11 mouse cellular contexts compared by ENCODE assay signal in the genomic region with DNA sequence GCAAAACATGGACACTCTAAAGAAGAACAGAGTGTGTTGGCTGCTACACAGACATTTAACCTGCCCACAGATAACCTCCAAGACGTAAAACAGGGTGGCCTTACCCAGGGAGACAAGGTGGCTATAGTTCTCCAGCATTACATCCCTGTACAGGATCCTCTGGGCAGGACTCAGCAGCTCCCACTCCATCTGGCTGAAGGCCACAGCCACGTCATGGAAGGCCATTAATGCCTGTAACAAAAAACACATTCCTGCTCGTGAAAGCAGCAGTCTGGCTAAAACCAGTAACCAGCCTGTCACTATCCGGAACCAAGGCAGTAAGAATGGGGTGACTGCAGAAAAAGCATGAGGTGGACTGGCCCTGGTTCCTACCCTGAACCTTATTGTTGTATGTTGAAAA. TPM values are rescaled to one million over a fixed set of nuclear protein-coding genes. Genes with fewer than 3 reads are reported as not detected.
A peak's percentile ranks its signal among the peaks of the same experiment; 100 is the strongest.
DNase-seq lines count a peak whose midpoint lies in the region; ATAC-seq lines count a peak whose summit lies in the region.
"Had no signal": no experiment of that assay in that cellular context is flagged by ENCODE, and none has a peak within 500 bp of the region (broad histone marks: within the 10 kb centered on the region; RNA-seq: fewer than 3 reads in every experiment).

No protein-coding gene starts in this region.

- H3K27ac ChIP-seq in embryonic facial prominence, embryonic 13.5 days: 0 out of 2 replicates have a peak overlapping the region, but pooled peaks have one; percentile 19
- no peak overlapping the region for H3K27ac ChIP-seq in embryonic facial prominence, embryonic 10.5 days (replicated peaks)
- 0 out of 2 replicates have a peak overlapping the region, but pooled peaks have one; percentile 63 for H3K27ac ChIP-seq in midbrain, embryonic 14.5 days (replicated peaks; ENCODE audit: low read depth, low read length)
- no peak overlapping the region for H3K27ac ChIP-seq in midbrain, embryonic 11.5 days (ENCODE audit: low read depth, low read length)
- H3K27ac ChIP-seq in neural tube, embryonic 15.5 days (replicated peaks): 0 out of 2 replicates have a peak overlapping the region, but pooled peaks have one; percentile 60
- H3K27ac ChIP-seq: macrophage had no signal

- DNase-seq in embryonic facial prominence, embryonic 10.5 days (ENCODE audit: low spot score): no peak
- DNase-seq in midbrain, embryonic 14.5 days: peak; percentile 29
- no peak for DNase-seq in midbrain, embryonic 11.5 days (ENCODE audit: low spot score, missing footprints)
- DNase-seq in kidney, postnatal 25 days: peak; percentile 80 to 87
- no peak for DNase-seq in thymus, postnatal 36 days
- DNase-seq in c-Kit-positive CD71-positive TER-119-positive erythroid progenitor cells, embryonic 14.5 days (ENCODE audit: low spot score): no peak
- DNase-seq: B cell, adult 2 months; gastrocnemius, postnatal 25 days had no signal

- peaks cover 48% of the 10 kb centered on the region for H3K36me3 ChIP-seq in embryonic facial prominence, embryonic 13.5 days
- peaks cover 48% of the 10 kb centered on the region for H3K36me3 ChIP-seq in embryonic facial prominence, embryonic 10.5 days (replicated peaks)
- H3K36me3 ChIP-seq in midbrain, embryonic 14.5 days (ENCODE audit: control insufficient read depth, insufficient read depth, low read length): peaks cover 34% of the 10 kb centered on the region
- H3K36me3 ChIP-seq in midbrain, embryonic 11.5 days (ENCODE audit: control insufficient read depth, insufficient read depth, low read length): peaks cover 2% of the 10 kb centered on the region
- peaks cover 22% of the 10 kb centered on the region for H3K36me3 ChIP-seq in neural tube, embryonic 15.5 days

- no peak overlapping the region for H3K4me3 ChIP-seq in embryonic facial prominence, embryonic 13.5 days
- H3K4me3 ChIP-seq in embryonic facial prominence, embryonic 10.5 days: no peak overlapping the region
- H3K4me3 ChIP-seq in midbrain, embryonic 14.5 days (replicated peaks; ENCODE audit: low read depth, low read length): no peak overlapping the region
- no peak overlapping the region for H3K4me3 ChIP-seq in midbrain, embryonic 11.5 days (ENCODE audit: low read depth, low read length)
- H3K4me3 ChIP-seq in neural tube, embryonic 15.5 days (replicated peaks): no peak overlapping the region

- H3K4me1 ChIP-seq in embryonic facial prominence, embryonic 13.5 days: peaks cover 7% of the 10 kb centered on the region; the same call in 1 of the 2 replicates
- H3K4me1 ChIP-seq in embryonic facial prominence, embryonic 10.5 days: peaks cover 7% of the 10 kb centered on the region
- peaks cover 3% of the 10 kb centered on the region for H3K4me1 ChIP-seq in midbrain, embryonic 14.5 days (ENCODE audit: control insufficient read depth, insufficient read depth, low read length)
- peaks cover 5% of the 10 kb centered on the region for H3K4me1 ChIP-seq in midbrain, embryonic 11.5 days (ENCODE audit: control insufficient read depth, insufficient read depth, low read length)
- peaks cover 16% of the 10 kb centered on the region for H3K4me1 ChIP-seq in neural tube, embryonic 15.5 days

- no peaks in the 10 kb centered on the region for H3K27me3 ChIP-seq in embryonic facial prominence, embryonic 13.5 days
- no peaks in the 10 kb centered on the region for H3K27me3 ChIP-seq in embryonic facial prominence, embryonic 10.5 days (replicated peaks; ENCODE audit: low read depth, poor library complexity, severe bottlenecking)
- H3K27me3 ChIP-seq in midbrain, embryonic 14.5 days (ENCODE audit: control insufficient read depth, insufficient read depth, low read length): no peaks in the 10 kb centered on the region
- H3K27me3 ChIP-seq in midbrain, embryonic 11.5 days (ENCODE audit: control insufficient read depth, insufficient read depth, low read length): no peaks in the 10 kb centered on the region
- H3K27me3 ChIP-seq in neural tube, embryonic 15.5 days (replicated peaks): no peaks in the 10 kb centered on the region

- WGBS in embryonic facial prominence, embryonic 13.5 days: 44% methylated on average over 4 of the region's 4 CpGs
- WGBS in embryonic facial prominence, embryonic 10.5 days: 77% methylated on average over 4 of the region's 4 CpGs
- WGBS in midbrain, embryonic 14.5 days: 75% methylated on average over 4 of the region's 4 CpGs
- WGBS in midbrain, embryonic 11.5 days: 69% methylated on average over 4 of the region's 4 CpGs
- WGBS in neural tube, embryonic 15.5 days: 65% methylated on average over 4 of the region's 4 CpGs

- no peak overlapping the region for H3K4me2 ChIP-seq in embryonic facial prominence, embryonic 13.5 days
- no peak overlapping the region for H3K4me2 ChIP-seq in midbrain, embryonic 14.5 days (ENCODE audit: low read length)
- H3K4me2 ChIP-seq in midbrain, embryonic 11.5 days: no peak overlapping the region
- no peak overlapping the region for H3K4me2 ChIP-seq in neural tube, embryonic 15.5 days

- peaks cover 5% of the 10 kb centered on the region; the same call in 1 of the 2 replicates for H3K9me3 ChIP-seq in embryonic facial prominence, embryonic 13.5 days
- peaks cover 14% of the 10 kb centered on the region; the same call in 1 of the 2 replicates for H3K9me3 ChIP-seq in embryonic facial prominence, embryonic 10.5 days
- H3K9me3 ChIP-seq in midbrain, embryonic 14.5 days (ENCODE audit: control insufficient read depth, low read length): peaks cover 5% of the 10 kb centered on the region; the same call in 1 of the 2 replicates
- H3K9me3 ChIP-seq in midbrain, embryonic 11.5 days (ENCODE audit: control insufficient read depth, low read length): peaks cover 4% of the 10 kb centered on the region; the same call in 1 of the 2 replicates
- H3K9me3 ChIP-seq in neural tube, embryonic 15.5 days (replicated peaks): no peaks in the 10 kb centered on the region

- 0 out of 2 replicates have a peak, but pooled peaks have one; percentile 6 for ATAC-seq in embryonic facial prominence, embryonic 13.5 days (ENCODE audit: insufficient number of reproducible peaks, insufficient read depth, low FRiP score, low TSS enrichment, low read depth)
- ATAC-seq in midbrain, embryonic 14.5 days (ENCODE audit: low FRiP score, low TSS enrichment): no peak
- no peak for ATAC-seq in midbrain, embryonic 11.5 days (ENCODE audit: low FRiP score)
- no peak for ATAC-seq in neural tube, embryonic 15.5 days (ENCODE audit: low FRiP score)

- H3K9ac ChIP-seq in embryonic facial prominence, embryonic 13.5 days: no peak overlapping the region
- no peak overlapping the region for H3K9ac ChIP-seq in midbrain, embryonic 14.5 days (replicated peaks; ENCODE audit: low read length)
- H3K9ac ChIP-seq in midbrain, embryonic 11.5 days (ENCODE audit: low read length): no peak overlapping the region
- no peak overlapping the region for H3K9ac ChIP-seq in neural tube, embryonic 15.5 days (replicated peaks)

RNA-seq across cellular contexts. Expression of a gene that starts 14.6 kb away (rescaled TPM):
- 5.3 and 6.0 TPM in 2 replicates for polyA plus RNA-seq in embryonic facial prominence, embryonic 13.5 days (2015; fragmentation: Nextera tagmentation; extraction: Ambion mirVana)
- 4.6 and 4.9 TPM in 2 replicates for polyA plus RNA-seq in embryonic facial prominence, embryonic 10.5 days (2016; fragmentation: Nextera tagmentation; extraction: Ambion mirVana)
- 6.8 and 7.4 TPM in 2 replicates for polyA plus RNA-seq in midbrain, embryonic 14.5 days (2014; fragmentation: Nextera tagmentation; extraction: Ambion mirVana)
- 8.5 and 9.0 TPM in 2 replicates for polyA plus RNA-seq in midbrain, embryonic 11.5 days (2014; fragmentation: Nextera tagmentation; extraction: Ambion mirVana)
- 4.8 and 4.9 TPM in 2 replicates for polyA plus RNA-seq in neural tube, embryonic 15.5 days (2015; fragmentation: Nextera tagmentation; extraction: Ambion mirVana)

RNA-seq across cellular contexts. Expression of a gene that starts 14.7 kb away (rescaled TPM):
- 2.7 and 3.3 TPM in 2 replicates for polyA plus RNA-seq in embryonic facial prominence, embryonic 13.5 days (2015; fragmentation: Nextera tagmentation; extraction: Ambion mirVana)
- 2.7 TPM in 2 replicates for polyA plus RNA-seq in embryonic facial prominence, embryonic 10.5 days (2016; fragmentation: Nextera tagmentation; extraction: Ambion mirVana)
- polyA plus RNA-seq in midbrain, embryonic 14.5 days (2014; fragmentation: Nextera tagmentation; extraction: Ambion mirVana): 2.6 and 3.1 TPM in 2 replicates
- 2.9 and 3.1 TPM in 2 replicates for polyA plus RNA-seq in midbrain, embryonic 11.5 days (2014; fragmentation: Nextera tagmentation; extraction: Ambion mirVana)
- polyA plus RNA-seq in neural tube, embryonic 15.5 days (2015; fragmentation: Nextera tagmentation; extraction: Ambion mirVana): 3.0 and 3.4 TPM in 2 replicates
- polyA plus RNA-seq: macrophage had no signal

Comparison
In these comparisons a context has a peak if more than half of its experiments do, and no peak if none do; other contexts are left out.
1. H3K27ac ChIP-seq: peak in embryonic facial prominence, embryonic 13.5 days (single experiment), midbrain, embryonic 14.5 days (single experiment) and neural tube, embryonic 15.5 days (single experiment); none in embryonic facial prominence, embryonic 10.5 days (single experiment) and midbrain, embryonic 11.5 days (single experiment).
2. DNase-seq: peak in midbrain, embryonic 14.5 days (single experiment) and kidney, postnatal 25 days (2 of 2); none in embryonic facial prominence, embryonic 10.5 days (single experiment), midbrain, embryonic 11.5 days (single experiment), thymus, postnatal 36 days (0 of 2) and c-Kit-positive CD71-positive TER-119-positive erythroid progenitor cells, embryonic 14.5 days (single experiment).